Mouse (Mus musculus) spleen, postnatal 4 days (tissue): ENCODE data around the gene Tcta.
"Not testable (repeated sequence)": the region's sequence is repeated elsewhere in the genome, so short reads cannot be mapped to it uniquely, and the experiment has no call there.

Experiments
- DNase-seq, 2 experiments: peaks; one replicate each; pipeline ENCODE4 v3.0.0; 2022; ENCODE audit warnings: low spot score in 2 of 2

Tcta gene

GRCm38 (mm10) chr9:108305629-108306520 lies at the start of gene Tcta, which contains the start of gene Rhoa:
Gene Tcta, minus strand, starts transcription at chr9:108306160.
Gene Rhoa, plus strand, starts transcription at chr9:108306129.
- peak; percentile 98 for DNase-seq

- DNase-seq = no peak
Measured at GRCm38 (mm10) chr9:108349727-108350126, 43.8 kb upstream of the Tcta start.

GRCm38 (mm10) chr9:108348290-108348680 lies 42.3 kb upstream of the Tcta start:
- no peak for DNase-seq

GRCm38 (mm10) chr9:108347540-108348289 lies 41.8 kb upstream of the Tcta start, which contains the start of gene Usp4:
Gene Usp4, plus strand, starts transcription at chr9:108347853.
- DNase-seq = peak; percentile 88 to 94

- DNase-seq = no peak
Measured at GRCm38 (mm10) chr9:108347024-108347423, 41.1 kb upstream of the Tcta start.

GRCm38 (mm10) chr9:108344471-108344870 lies 38.5 kb upstream of the Tcta start:
- no peak for DNase-seq

GRCm38 (mm10) chr9:108343835-108344234 lies 37.9 kb upstream of the Tcta start:
- no peak for DNase-seq

- DNase-seq = no peak
Measured at GRCm38 (mm10) chr9:108343331-108343730, 37.4 kb upstream of the Tcta start.

- DNase-seq = peak in 1 of 2 experiments; percentile 70
Measured at GRCm38 (mm10) chr9:108342301-108342831, 36.4 kb upstream of the Tcta start.

GRCm38 (mm10) chr9:108341801-108342200 lies 35.8 kb upstream of the Tcta start:
- DNase-seq = no peak

- peak in 1 of 2 experiments; percentile 69 for DNase-seq
Measured at GRCm38 (mm10) chr9:108341139-108341475, 35.1 kb upstream of the Tcta start.

- DNase-seq = peak; percentile 61 to 82
Measured at GRCm38 (mm10) chr9:108340258-108341138, 34.5 kb upstream of the Tcta start.

- DNase-seq = peak; percentile 61 to 85
Measured at GRCm38 (mm10) chr9:108339886-108340257, 33.9 kb upstream of the Tcta start.

- peak; percentile 94 to 95 for DNase-seq
Measured at GRCm38 (mm10) chr9:108338886-108339781, 33.2 kb upstream of the Tcta start, which contains the start of gene Gpx1. Gene Gpx1, plus strand, starts transcription at chr9:108338903.

GRCm38 (mm10) chr9:108338551-108338885 lies 32.6 kb upstream of the Tcta start:
- peak in 1 of 2 experiments; percentile 66 for DNase-seq

GRCm38 (mm10) chr9:108337848-108338550 lies 32.0 kb upstream of the Tcta start:
- DNase-seq = no peak

- no peak for DNase-seq
Measured at GRCm38 (mm10) chr9:108325811-108326210, 19.9 kb upstream of the Tcta start.

- DNase-seq = no peak
Measured at GRCm38 (mm10) chr9:108324784-108325183, 18.8 kb upstream of the Tcta start.

GRCm38 (mm10) chr9:108322054-108322453 lies 16.1 kb upstream of the Tcta start:
- not testable (repeated sequence) for DNase-seq

- no peak for DNase-seq
Measured at GRCm38 (mm10) chr9:108318462-108318861, 12.5 kb upstream of the Tcta start.
